Mouse (Mus musculus): ENCODE data around the gene Ltbp2.

Gene Ltbp2

DNA sequence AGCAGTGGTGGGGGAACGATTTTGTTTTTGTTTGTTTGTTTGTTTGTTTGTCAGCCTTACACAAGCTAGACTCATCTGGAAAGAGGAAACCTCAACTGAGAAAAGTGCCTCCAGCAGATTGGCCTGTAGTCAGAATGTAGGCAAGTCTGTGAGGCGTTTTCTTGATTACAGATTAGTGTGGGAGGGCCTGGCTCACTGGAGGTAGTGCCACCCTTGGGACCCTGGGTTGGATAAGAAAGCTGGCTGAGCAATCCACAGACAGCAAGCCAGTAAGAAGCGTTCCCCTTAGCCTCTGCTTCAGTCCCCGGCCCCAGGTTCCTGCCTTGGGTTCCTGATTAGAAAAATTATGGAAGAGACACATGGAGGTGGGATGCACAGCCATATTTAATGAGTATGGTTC lies 36.4 kb downstream of the Ltbp2 start:
- no peak for DNase-seq (ENCODE audit: low spot score in 2 of 2)

DNA sequence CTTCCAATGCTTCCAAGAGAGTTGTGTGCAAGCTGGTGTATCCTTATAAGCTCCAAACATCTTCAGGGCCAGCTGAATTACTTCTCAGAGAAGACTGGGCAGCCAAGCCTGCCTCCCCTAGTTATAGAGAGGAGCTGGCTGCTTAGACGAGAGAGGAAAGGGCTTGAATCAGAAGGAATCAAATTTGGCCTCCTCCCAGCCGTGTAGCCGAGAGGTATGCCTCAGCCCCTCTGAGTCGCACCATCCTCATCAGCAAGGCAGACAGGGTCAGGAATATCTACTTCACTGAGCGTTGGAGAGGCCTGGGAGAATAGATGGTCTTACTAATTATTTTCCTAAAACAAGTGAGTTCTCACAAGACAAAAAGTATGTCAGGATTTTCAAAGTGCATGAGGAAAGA lies 40.7 kb downstream of the Ltbp2 start:
- no peak for DNase-seq (ENCODE audit: low spot score in 2 of 2)

DNA sequence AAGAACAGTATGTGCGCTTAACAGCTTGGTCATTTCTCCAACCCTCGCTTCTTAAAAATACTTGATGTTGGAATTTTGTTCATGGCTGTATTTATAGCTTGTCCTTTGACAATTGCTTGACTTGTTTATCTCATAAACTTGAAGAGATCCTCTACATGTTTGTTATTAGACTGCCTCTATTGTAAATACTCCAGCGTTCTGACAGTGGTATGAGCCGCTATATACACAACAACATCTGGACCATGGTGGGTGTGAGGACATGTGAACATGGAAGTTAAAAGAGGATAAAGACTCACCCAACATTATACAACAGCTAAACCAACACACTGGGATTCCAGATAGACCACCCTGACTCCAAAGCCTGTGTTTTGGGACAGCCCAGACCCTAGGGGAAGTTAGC lies 41.6 kb downstream of the Ltbp2 start:
- DNase-seq (ENCODE audit: low spot score in 2 of 2), result no peak

DNA sequence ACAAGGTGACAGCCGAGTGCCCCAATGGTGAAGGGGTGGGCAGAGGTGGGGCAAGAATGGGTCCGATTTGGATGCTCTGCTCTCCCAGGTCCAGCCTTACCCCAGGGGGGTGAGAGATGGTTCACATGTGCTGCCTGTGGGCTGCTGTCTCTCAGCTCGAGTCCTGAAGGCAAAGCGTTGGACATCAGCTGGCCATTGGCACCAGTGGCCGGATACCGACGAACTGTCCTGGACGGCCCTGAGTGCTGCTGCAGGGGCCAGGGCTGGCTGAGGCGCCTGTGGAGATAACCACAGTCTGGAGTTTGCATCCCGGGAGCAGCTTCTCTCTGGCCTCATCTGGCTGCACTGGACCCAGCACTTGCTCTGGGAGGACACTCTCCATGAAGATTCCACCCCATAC lies 44.7 kb downstream of the Ltbp2 start:
- no peak for DNase-seq (ENCODE audit: low spot score in 2 of 2)

DNA sequence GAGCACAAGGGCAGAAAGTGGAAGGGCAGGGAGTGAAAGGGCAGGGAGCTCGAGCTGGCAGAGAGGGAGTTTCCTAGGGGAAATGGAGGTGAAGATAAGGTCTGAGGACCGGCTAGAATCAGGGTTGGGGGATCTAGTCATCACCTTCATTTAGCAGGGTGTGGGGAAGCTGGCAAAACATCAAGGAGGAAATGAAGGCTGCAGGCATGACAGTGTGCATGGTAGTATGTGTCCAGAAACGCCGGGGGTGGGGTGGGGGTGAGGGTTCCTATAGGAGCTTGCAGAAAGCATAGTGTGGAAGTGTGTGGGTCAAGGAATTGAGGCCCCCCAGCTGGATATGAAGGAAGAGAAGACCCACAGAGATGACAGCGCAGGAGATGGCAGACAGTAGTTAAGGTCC lies 45.2 kb downstream of the Ltbp2 start:
- DNase-seq (ENCODE audit: low spot score in 2 of 2), result no peak

DNA sequence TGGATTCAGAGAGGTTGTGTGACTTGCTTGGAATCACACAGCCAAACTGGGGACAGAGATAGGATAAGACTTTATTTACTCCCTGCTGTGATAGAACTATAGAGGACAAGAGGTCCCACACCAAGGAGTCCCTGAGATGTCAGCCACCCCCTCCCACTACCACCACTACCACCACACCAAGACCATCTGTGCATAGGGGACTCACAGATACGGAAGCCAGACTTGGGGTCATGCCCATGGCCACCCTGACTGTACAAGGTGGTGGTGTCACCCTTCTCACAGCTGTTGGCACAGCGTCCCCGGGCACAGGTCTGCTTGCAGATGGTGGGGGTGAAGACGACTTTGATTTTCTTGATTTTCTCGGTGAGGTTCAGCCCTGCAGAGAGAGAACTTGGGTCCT lies 45.9 kb downstream of the Ltbp2 start:
- DNase-seq (ENCODE audit: low spot score in 2 of 2), result no peak

DNA sequence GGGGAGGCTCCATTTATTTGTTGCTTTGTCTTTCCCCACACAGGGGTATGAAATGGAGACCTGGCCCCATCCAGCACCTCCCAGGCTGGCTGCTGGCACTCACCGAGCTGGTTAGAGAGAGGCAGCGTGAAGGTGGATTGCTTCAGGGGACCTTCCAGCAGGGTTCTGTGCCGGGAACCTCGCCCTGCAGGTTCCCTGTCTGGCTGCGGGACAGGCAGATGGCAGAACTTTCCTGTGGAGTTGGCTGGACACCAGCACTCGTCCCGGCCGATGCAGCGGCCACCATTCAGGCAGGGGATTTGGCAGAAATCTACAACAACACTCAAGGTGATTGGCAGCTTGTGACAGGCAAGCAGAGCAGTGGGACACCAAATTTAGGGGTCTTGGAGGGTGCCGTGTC lies 46.4 kb downstream of the Ltbp2 start:
- no peak for DNase-seq (ENCODE audit: low spot score in 2 of 2)

DNA sequence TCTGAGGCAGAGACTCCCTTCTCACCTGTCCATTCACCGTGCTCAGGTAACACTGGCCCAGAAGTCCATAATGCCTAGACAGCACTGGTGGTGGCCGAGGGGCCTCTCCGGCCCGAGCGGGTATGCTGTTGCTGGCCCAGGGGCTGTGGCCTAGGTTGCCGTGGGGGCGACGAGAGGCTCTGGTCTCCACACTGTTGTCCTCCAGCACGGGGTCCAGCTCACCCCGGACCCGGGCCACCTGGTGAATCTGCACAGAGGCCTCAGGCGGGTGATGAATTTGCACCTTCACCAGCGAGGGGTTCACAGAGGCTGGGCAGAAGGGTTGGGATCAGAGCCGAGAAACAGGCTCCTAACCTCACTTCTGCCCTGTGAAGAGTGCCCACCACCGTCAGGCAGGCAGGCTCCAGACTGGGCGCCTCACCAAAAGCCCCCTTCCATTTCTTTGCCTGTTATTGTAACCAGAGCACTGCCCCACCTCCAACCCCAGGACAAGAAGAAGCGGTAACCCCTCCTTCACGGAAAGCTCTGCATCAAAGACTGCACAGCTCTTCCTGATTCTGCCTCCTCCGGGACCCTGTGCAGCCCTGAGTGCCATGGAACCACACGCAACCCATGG lies 47.1 kb downstream of the Ltbp2 start:
- no peak for DNase-seq (ENCODE audit: low spot score in 2 of 2)

DNA sequence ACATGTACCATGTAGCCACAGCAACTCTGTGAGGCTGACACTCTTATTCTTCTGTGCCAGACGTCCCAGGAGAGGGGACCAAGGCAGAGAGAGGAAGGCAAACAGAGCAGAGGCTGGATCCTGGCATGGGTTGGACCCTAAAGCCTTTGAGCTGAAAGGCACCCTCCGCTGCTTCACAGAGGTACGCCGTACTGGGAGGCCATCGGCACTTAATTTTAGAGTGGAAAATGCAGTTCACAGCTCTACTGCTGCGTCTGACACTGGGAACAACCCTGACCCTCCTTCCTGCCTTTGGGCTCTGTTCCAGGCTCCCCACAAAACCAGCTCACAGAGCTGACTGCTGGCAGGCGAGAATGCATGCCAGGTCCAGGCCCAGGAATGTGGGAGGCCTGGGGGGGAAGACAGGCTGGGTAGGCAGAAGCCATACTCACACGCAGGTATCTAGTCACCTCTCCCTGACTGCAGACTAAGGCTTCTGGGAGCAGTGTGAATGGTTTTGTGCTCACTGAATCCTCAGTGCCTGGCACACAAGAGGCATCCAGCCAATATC lies 48.9 kb downstream of the Ltbp2 start:
- no peak for DNase-seq (ENCODE audit: low spot score in 2 of 2)

DNA sequence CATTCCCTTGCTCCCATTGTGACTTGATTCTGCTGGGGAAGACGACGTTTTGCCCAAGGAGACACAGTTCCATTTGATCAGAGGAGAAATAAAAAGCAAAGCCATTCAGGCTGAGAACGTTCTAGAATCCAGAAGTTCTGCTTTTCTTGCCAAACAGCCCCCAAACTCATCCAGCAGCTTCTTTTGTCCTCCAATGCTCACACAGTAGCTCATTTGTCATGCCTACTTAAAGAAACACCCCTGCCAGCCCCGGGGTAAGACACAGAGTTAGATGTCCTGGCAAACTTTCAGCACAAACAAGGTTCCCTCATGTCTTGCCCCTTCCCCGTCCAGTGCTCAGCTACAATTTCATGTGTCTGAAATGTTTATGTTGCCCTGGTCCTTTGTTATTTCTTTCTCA lies 52.1 kb downstream of the Ltbp2 start:
- no peak for DNase-seq (ENCODE audit: low spot score in 2 of 2)

DNA sequence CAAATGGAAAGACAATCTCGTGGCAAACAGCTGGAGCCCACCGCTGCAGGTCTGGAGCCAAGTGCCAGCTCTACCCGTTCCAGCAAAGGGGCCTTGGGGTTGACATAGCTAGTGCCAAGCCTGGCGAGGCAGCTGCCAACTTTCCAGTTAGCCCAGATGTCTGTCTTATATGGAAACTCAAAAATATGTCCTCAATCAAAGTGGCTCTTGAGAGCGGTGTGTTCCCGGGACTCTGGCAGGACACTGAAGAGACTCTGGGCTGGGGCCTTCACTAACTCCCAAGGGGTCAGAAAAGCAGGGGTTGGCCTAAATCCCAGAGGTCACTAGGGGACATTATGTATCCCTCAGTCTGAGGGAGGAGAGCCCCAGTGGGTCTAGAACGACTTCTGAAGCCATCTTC lies 52.7 kb downstream of the Ltbp2 start:
- no peak for DNase-seq (ENCODE audit: low spot score in 2 of 2)

DNA sequence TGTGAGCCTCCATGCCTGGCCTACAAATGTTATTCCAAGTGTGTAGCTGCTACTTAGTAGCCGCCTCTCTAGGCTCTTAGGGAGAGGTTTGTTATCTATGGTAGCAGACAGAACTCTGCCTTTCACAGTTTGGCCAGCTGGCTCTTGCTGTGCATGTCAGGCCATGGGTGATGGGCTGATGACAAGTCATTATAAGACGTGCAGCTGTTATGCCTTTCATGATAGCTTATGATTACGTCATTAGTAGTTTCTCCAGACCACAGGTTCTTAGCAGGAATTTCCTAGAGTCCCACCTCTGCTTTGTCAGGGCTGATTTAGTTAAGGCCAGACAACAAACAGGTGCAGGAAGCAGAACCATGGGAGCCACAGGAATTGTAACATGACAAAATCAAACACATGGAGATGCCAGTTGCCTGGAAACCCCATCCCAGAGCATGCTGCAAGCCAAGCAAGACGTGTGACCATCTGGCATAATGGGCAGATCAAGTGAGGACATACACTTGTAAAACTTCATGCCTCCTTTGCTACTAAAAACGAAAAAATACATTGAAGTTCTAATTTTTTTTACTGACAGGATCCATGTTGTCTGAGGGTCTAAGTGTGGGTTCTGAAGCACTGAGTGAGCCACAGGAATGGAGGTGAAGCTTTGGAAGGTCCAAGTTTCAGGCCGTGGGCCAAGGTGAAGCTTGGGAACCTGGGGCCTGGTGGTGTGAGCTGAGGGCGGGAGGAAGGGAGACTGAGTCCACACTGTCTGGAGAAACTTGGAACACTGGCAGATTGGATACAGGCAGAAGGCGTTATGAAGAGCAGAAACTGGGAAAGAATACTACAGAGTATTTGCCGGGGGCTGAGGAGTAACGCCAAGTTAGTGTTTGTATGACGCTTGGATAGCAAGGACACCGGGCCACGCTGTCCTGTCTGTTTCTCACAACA lies 56.8 kb downstream of the Ltbp2 start:
- peak; percentile 6 to 23 for DNase-seq (ENCODE audit: low spot score in 2 of 2)

DNA sequence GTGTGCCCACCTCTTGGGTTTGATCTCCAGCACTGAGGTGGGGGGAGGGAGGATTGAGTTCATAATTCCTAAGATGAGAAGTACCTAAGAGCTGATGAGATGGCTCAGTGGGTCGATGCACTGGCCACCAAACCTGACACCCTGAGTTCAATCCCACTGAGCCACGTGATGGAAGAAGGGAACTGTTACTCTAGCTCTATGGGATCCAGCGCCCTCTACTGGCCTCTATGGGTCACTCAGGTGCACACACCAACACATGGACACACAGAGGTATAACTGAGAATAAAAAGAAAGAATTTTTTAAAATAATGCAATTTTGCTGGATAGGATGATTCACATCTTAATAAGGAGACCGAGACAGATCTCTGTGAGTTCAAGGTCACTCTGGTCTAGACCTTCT lies 57.8 kb downstream of the Ltbp2 start:
- no peak for DNase-seq (ENCODE audit: low spot score in 2 of 2)

DNA sequence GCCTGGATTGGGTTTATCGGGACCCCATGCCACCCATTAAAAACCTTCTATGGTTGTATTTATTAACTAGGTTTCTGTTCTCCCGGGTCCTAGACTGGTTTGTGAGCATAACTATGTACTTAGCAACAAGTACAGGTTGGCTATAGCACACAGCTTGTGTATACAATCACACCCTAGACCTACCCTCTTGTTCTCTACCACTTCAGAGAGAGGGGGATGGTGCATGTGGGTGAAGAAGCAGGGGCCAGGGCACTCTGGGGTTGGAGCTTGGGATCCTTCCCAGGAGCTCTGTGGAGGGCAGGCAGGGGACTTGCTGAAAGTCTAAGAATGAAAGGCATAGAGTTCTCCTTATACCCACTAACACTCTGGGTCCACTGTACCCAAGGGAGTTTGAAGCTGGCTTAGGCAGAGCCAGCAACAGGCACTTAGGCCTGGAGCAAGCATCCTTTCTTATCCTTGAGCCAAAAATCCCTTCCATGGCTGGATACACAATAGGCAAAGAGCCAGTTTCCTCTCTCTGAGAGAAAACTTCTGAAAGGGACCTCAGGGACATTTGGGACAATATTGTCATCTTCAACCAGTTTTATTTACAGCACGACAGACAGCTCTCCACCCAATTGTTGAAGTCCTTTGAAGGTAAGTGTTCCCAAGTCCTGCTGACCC lies 61.5 kb downstream of the Ltbp2 start:
- DNase-seq (ENCODE audit: low spot score in 2 of 2), result no peak

DNA sequence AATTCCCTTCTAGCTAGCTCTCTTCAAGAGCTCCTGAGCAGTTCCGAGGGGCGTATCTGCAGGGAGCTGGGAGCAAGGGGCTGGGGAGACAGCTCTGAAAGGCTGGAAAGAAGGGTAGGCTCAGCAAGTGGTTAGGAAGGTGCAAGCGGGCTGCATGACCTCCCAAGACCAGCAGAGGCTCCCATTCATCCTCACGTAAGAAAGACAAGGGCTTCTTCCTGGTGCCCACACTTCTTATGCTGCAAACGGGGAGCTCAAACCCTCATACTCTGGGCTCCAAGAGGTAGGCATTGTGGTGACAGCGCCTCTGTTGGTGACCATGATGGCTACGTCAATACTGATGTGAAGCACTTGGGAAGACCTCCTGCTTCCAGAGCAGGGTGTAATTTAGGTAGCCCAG lies 62.6 kb downstream of the Ltbp2 start:
- DNase-seq (ENCODE audit: low spot score in 2 of 2), result no peak

DNA sequence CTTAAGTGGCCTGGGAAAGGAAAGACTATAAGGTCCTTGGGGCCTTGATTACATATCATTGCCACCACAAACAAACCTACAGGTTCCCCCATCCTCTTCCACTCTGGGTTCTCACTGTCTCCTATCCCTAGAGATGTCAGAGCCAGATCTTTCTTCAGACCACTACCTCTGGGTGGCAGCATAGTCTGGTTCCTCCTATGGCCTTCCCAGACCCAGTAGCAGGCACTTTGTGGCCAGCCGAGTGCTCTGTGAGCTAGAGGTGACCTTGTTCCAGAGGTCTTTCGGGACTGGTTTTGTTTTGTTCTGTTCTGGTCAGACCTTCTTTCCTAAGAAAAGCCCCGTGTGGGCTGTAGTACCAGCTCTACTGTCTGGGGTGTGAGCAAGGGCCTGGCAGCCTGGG lies 64.3 kb downstream of the Ltbp2 start:
- no peak for DNase-seq (ENCODE audit: low spot score in 2 of 2)

DNA sequence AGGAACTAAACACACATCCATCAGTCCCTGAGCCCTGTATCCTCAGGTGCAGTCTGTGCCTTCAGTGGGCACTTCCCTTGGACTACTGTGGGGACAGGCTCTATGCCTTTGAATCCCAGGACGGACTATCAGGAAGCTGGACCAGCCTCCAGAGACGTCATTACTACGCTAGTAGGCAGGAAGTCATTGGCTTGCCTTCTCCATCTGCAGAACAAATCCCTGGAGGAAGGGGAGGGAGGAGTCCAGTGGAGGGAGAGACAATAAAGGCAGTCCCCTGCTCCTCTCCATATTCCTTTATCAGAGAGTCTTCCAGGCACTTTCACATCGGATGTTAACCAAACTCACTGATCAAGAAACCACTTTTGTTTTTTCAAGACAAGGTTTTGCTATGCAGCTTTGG lies 64.8 kb downstream of the Ltbp2 start:
- no peak for DNase-seq (ENCODE audit: low spot score in 2 of 2)

DNA sequence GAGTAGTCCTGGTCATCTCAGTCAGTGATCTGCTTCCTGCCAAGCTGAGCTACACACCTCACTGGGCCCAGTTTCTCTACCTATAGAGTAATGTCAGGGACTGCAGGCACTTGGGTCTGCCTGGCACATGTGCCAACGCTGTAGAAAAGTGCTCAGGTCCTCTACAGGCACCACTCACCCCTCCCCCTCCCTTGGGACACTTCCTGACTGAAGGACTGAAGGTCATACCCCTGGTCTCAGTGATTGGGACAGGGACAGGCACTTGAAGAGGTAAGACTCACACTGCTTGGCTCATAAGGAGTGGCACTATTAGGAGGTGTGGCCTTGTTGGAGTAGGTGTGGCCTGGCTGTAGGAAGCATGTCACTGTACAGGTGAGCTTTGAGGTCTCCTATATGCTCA lies 65.5 kb downstream of the Ltbp2 start:
- no peak for DNase-seq (ENCODE audit: low spot score in 2 of 2)

DNA sequence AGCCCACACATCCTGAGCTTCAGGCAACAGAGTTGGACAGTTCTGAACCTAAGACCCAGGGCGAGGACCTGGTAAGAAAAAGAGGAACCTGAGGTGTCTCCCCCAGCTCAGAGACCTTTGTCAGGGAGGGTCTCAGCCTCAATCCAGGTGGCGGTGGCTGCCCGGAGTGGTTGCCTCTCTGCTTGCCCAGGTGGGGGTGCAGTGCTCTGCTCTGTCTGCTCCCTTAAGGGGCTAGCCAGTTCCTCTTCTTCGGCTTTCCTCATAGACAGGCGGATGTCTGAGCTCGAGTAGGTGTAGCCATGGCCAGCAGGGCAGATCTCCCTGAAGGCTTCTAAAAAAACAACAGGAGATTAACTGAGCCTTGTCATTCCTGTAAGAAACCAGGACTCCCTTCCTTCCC lies 67.3 kb downstream of the Ltbp2 start:
- DNase-seq (ENCODE audit: low spot score in 2 of 2), result no peak

DNA sequence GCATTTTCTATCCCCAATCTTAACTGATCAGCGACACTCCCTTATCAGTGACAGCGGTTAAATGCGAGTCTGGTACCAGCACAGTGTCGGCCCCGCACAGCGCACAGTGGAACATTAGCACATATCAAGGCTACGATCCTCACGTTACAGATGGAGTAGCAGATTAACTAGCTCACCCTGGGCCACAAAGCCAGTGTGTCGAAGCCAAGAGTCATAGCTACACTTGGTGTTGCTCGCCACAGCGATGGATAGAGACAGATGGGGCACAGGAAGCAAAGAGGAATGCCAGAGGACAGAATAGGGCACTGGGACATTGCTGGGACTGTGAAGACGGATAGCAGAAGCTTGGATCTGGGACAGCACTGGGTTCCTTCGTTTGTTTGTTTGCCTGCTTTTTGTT lies 69.0 kb downstream of the Ltbp2 start:
- no peak for DNase-seq (ENCODE audit: low spot score in 2 of 2)

DNA sequence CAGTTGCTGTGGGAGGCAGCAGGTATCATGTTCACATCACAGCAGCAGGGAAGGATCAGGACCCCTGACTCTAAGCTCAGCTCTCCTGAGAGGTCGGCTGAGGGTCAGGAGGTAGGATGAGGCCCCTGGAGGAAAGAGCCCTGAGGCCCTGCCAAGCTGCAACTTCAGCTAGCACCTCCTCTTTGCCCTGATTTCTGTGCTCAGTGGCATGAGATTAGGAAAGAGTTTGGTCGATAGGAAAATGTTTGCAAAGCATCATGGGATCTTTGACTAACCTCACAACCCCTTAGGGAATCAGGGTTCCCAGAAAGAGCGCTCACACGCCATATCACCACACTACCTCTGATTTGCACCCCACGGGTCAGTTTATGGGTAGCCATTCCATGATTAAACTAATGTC lies 69.6 kb downstream of the Ltbp2 start:
- DNase-seq (ENCODE audit: low spot score in 2 of 2), result no peak

DNA sequence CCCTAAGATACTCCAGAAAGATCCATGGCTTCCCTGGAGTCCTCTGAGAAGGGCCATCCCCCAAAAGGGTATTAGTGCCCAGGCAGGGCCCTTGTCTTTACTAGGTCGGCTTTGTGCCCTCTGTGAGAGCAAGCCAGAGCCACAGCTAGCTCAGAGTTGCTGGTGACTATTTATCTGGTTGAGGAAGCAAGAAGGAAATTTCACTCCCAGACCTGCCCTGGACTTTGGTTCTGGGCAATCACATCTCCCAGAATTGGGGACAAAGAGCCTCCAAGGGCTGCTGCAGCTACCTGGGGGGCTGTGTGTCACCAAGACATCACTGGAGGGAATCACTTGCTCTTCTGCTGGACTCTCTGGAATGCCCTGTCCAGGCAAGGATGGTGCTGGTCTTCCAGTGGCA lies 70.3 kb downstream of the Ltbp2 start:
- no peak for DNase-seq (ENCODE audit: low spot score in 2 of 2)
